Mouse (Mus musculus) hindbrain, embryonic 16.5 days (tissue): ENCODE data around the gene Apbb2. TPM values are rescaled to one million over a fixed set of nuclear protein-coding genes. Genes with fewer than 3 reads are reported as not detected.
A peak's percentile ranks its signal among the peaks of the same experiment; 100 is the strongest.

Experiments
- ATAC-seq: fragments of 200-750 bp; cut with Nextera tagmentation; 2 replicates; pipeline ENCODE4 v1.8.0; 2017; ENCODE audit warnings: moderate TSS enrichment, moderate library complexity
- H3K27ac ChIP-seq: fragments of 300-500 bp; sonication (generic); 2 replicates; pipeline ENCODE4 v1.5.1; 2014; ENCODE audit warnings: low read depth, mild to moderate bottlenecking, control low read depth, low read length, moderate library complexity
- H3K27me3 ChIP-seq: fragments of 300-500 bp; sonication (generic); replicated peaks from 2 replicates; pipeline ENCODE4 v1.6.1; 2014; ENCODE audit warnings: low read length; ENCODE audit not compliant: control insufficient read depth, insufficient read depth
- H3K36me3 ChIP-seq: fragments of 300-500 bp; sonication (generic); 2 replicates; pipeline ENCODE4 v1.6.1; 2014; ENCODE audit warnings: mild to moderate bottlenecking, low read length, moderate library complexity, mixed read lengths; ENCODE audit not compliant: control insufficient read depth, insufficient read depth
- H3K4me1 ChIP-seq: fragments of 300-500 bp; sonication (generic); 2 replicates; pipeline ENCODE4 v1.6.1; 2014; ENCODE audit warnings: low read depth, low read length; ENCODE audit not compliant: control insufficient read depth, insufficient read depth
- H3K4me2 ChIP-seq: fragments of 300-500 bp; sonication (generic); 2 replicates; pipeline ENCODE4 v1.6.1; 2014; ENCODE audit warnings: mild to moderate bottlenecking, low read length, control low read depth, moderate library complexity
- H3K4me3 ChIP-seq: fragments of 300-500 bp; sonication (generic); 2 replicates; pipeline ENCODE4 v1.5.1; 2014; ENCODE audit warnings: mild to moderate bottlenecking, low read length, control low read depth, moderate library complexity
- H3K9ac ChIP-seq: fragments of 300-500 bp; sonication (generic); 2 replicates; pipeline ENCODE4 v1.6.1; 2014; ENCODE audit warnings: low read depth, mild to moderate bottlenecking, control low read depth, low read length, moderate library complexity
- H3K9me3 ChIP-seq: fragments of 300-500 bp; sonication (generic); 2 replicates; pipeline ENCODE4 v1.6.1; 2014; ENCODE audit warnings: mild to moderate bottlenecking, low read length, moderate library complexity; ENCODE audit not compliant: control insufficient read depth
- WGBS: fragments of 180-500 bp; shearing (Covaris S2); extraction: QIAGEN DNeasy Blood & Tissue Kit; methylation state at CpG from one replicate; pipeline ENCODE4 v1.1.7; 2014; 5-methylcytosine and 5-hydroxymethylcytosine counted together
- polyA plus RNA-seq: library from polyadenylated mRNA; unstranded; fragments of >200 nt; fragmentation: Nextera tagmentation; extraction: Ambion mirVana; gene quantifications from 2 replicates; pipeline ENCODE4 v1.2.1, GENCODE M21; 2015

Gene Apbb2
- polyA plus RNA-seq, 1 experiment from 2014 or later = 97.0 TPM

- no peak for ATAC-seq
- Histone ChIP-seq H3K9ac (no peak overlapping the region), H3K4me1 (peaks cover under 1% of the 10 kb centered on the region; the same call in 1 of the 2 replicates), H3K4me2 (no peak overlapping the region), H3K9me3 (no peaks in the 10 kb centered on the region), H3K27ac (no peak overlapping the region), H3K36me3 (no peaks in the 10 kb centered on the region), H3K4me3 (no peak overlapping the region), H3K27me3 (no peaks in the 10 kb centered on the region)
- WGBS = 71% methylated on average over 6 of the region's 6 CpGs
Observed at GRCm38 (mm10) chr5:66378968-66379367, 239.6 kb downstream of the Apbb2 start.

DNA sequence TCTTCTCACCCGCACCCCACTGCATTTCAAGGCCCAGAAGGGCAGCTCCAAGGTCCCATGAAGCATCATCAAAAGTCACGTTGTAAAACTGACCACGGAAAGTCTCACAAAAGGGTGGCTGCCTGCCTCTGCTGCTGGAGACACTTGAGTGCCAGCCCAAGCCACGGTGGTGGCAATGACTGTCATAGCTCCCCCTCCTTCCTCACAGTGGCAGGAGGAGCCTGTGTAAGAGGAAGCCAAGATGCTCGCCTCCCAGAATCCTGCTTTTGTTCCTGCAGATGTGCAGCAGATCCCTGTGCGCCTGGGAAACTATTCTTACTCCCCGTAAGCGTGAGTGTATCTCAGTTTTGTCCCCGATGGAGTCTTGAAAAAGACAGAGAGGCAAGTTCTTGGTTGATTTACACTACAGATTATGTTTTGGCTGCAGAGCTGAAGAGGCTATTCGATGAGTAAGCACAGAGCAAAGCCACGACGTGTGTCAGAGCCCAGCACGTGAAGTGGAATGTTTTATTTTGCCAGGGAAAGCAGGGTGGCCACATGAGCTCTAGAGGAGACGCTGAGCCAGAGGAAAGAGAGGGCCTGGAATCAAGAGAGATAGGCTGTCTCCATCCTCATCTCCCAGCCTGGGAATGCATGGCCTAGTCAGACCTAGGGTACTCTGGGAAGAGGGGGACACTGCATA lies 241.9 kb downstream of the Apbb2 start:
- H3K27ac ChIP-seq = no peak overlapping the region
- H3K36me3 ChIP-seq = no peaks in the 10 kb centered on the region
- 66% methylated on average over 14 of the region's 14 CpGs for WGBS
- H3K4me1 ChIP-seq = no peaks in the 10 kb centered on the region; the same call in 1 of the 2 replicates
- H3K9ac ChIP-seq = no peak overlapping the region
- H3K9me3 ChIP-seq = no peaks in the 10 kb centered on the region
- H3K4me3 ChIP-seq = no peak overlapping the region
- no peak for ATAC-seq
- no peaks in the 10 kb centered on the region for H3K27me3 ChIP-seq
- no peak overlapping the region for H3K4me2 ChIP-seq

DNA sequence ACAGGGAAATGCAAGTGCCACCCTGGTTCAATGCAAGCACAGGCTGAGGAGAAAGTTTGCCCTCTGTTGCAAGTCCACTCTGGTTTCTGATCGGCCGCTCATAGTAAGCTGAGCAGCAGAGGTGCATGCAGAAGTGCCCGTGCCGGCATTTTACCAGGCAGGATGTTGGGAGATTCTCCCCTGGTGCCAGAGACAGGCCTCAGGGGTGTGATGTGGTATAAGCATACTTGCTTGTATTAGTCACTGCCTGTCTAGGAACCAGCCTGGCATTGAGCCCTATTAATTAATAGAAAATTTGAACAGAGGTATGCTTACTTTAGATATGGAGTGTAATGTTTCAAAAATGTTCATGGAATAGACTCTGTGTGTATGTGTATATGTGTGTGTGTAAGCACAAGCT lies 244.2 kb downstream of the Apbb2 start:
- Histone ChIP-seq H3K27ac (no peak overlapping the region), H3K9me3 (no peaks in the 10 kb centered on the region), H3K36me3 (no peaks in the 10 kb centered on the region), H3K4me2 (no peak overlapping the region), H3K4me3 (no peak overlapping the region), H3K9ac (no peak overlapping the region), H3K4me1 (no peaks in the 10 kb centered on the region; the same call in 1 of the 2 replicates), H3K27me3 (no peaks in the 10 kb centered on the region)
- 93% methylated on average over 4 of the region's 4 CpGs for WGBS
- ATAC-seq = no peak

DNA sequence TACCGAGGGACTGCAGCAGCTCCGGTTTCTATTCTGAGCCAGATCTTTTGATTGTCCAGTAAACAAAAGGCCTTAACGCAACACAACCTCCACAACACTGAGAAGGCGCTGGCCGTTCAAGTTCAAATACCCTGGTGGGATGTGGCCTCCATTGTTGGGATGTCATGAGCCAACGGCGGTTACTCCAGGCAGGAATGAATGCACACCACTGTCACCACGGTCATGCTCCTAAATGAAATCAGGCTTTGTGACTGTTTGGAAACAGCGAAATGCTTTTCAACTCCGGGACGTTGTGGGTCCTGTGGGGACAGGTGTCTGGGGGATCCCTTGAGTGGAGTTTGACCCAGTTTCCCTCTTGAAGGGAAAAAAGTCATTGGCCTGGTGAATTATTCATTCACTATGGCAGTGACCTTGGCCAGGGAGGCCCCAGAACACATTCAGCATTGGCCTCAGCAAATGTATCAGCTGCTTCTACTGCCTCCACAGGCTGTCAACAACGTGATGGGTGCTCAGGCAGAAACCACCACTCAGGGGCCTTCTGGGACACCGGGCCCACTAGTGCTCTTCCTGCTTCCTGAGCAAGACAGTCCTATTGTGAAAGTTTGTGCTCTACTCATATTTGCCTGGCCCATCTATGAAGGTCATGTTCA lies 244.9 kb downstream of the Apbb2 start:
- Histone ChIP-seq H3K9ac (no peak overlapping the region), H3K4me1 (no peaks in the 10 kb centered on the region; the same call in 1 of the 2 replicates), H3K4me3 (no peak overlapping the region), H3K36me3 (no peaks in the 10 kb centered on the region), H3K27ac (no peak overlapping the region), H3K9me3 (no peaks in the 10 kb centered on the region), H3K4me2 (no peak overlapping the region), H3K27me3 (no peaks in the 10 kb centered on the region)
- WGBS = 27% methylated on average over 13 of the region's 13 CpGs
- ATAC-seq = no peak

GRCm38 (mm10) chr5:66371131-66371530 lies 247.5 kb downstream of the Apbb2 start:
- H3K4me3 ChIP-seq = no peak overlapping the region
- no peak overlapping the region for H3K4me2 ChIP-seq
- peaks cover 5% of the 10 kb centered on the region for H3K4me1 ChIP-seq
- ATAC-seq = no peak
- H3K9me3 ChIP-seq = no peaks in the 10 kb centered on the region
- H3K27me3 ChIP-seq = no peaks in the 10 kb centered on the region
- no peak overlapping the region for H3K9ac ChIP-seq
- no peaks in the 10 kb centered on the region for H3K36me3 ChIP-seq
- H3K27ac ChIP-seq = no peak overlapping the region

GRCm38 (mm10) chr5:66368966-66369365 lies 249.6 kb downstream of the Apbb2 start:
- Histone ChIP-seq H3K36me3 (no peaks in the 10 kb centered on the region), H3K9ac (no peak overlapping the region), H3K9me3 (no peaks in the 10 kb centered on the region), H3K4me3 (no peak overlapping the region), H3K4me1 (peaks cover 5% of the 10 kb centered on the region), H3K27ac (no peak overlapping the region), H3K27me3 (no peaks in the 10 kb centered on the region), H3K4me2 (no peak overlapping the region)
- ATAC-seq = no peak
- WGBS = 35% methylated on average over 7 of the region's 7 CpGs

GRCm38 (mm10) chr5:66367641-66368040 lies 250.9 kb downstream of the Apbb2 start:
- Histone ChIP-seq H3K4me2 (no peak overlapping the region), H3K27me3 (no peaks in the 10 kb centered on the region), H3K4me3 (no peak overlapping the region), H3K4me1 (peaks cover 5% of the 10 kb centered on the region), H3K36me3 (no peaks in the 10 kb centered on the region), H3K9ac (no peak overlapping the region), H3K27ac (peak overlapping the region; percentile 61), H3K9me3 (no peaks in the 10 kb centered on the region)
- 42% methylated on average over 11 of the region's 11 CpGs for WGBS
- peak; percentile 75 for ATAC-seq

GRCm38 (mm10) chr5:66363274-66364261 lies 255.0 kb downstream of the Apbb2 start:
- Histone ChIP-seq H3K4me1 (peaks cover 11% of the 10 kb centered on the region), H3K9me3 (no peaks in the 10 kb centered on the region)

GRCm38 (mm10) chr5:66360739-66361138 lies 257.8 kb downstream of the Apbb2 start:
- Histone ChIP-seq H3K4me1 (peaks cover 6% of the 10 kb centered on the region), H3K27me3 (no peaks in the 10 kb centered on the region), H3K27ac (peak overlapping the region; percentile 48; the same call in 1 of the 2 replicates), H3K9ac (no peak overlapping the region), H3K4me3 (no peak overlapping the region), H3K9me3 (no peaks in the 10 kb centered on the region), H3K4me2 (no peak overlapping the region), H3K36me3 (no peaks in the 10 kb centered on the region)
- 60% methylated on average over 9 of the region's 9 CpGs for WGBS
- ATAC-seq = no peak

More at GRCm38 (mm10) chr5:66363274-66364261, 255.0 kb downstream of the Apbb2 start:
- H3K4me3 ChIP-seq = no peak overlapping the region
- H3K4me2 ChIP-seq = no peak overlapping the region
- no peaks in the 10 kb centered on the region for H3K36me3 ChIP-seq
- H3K27ac ChIP-seq = no peak overlapping the region
- H3K27me3 ChIP-seq = no peaks in the 10 kb centered on the region
- H3K9ac ChIP-seq = no peak overlapping the region
- ATAC-seq = no peak
- WGBS = 62% methylated on average over 18 of the region's 18 CpGs
